Mouse (Mus musculus) cerebellum, adult 2 months (tissue): ENCODE measurements around the gene Ccr7. TPM values are rescaled to one million over a fixed set of nuclear protein-coding genes. Genes with fewer than 3 reads are reported as not detected.

Source experiments
- DNase-seq, 2 experiments: peaks; one replicate each; pipeline ENCODE4 v3.0.0; 2021
- H3K27ac ChIP-seq: fragments of 200-500 bp; 2 replicates; pipeline ENCODE4 v1.5.1; 2012; ENCODE audit warnings: low read length, control low read depth, inconsistent platforms; ENCODE audit not compliant: insufficient read depth
- H3K27me3 ChIP-seq: fragments of 200-500 bp; 2 replicates; pipeline ENCODE4 v1.6.1; 2012; ENCODE audit warnings: inconsistent platforms, mild to moderate bottlenecking, low read length, moderate library complexity; ENCODE audit not compliant: control insufficient read depth, insufficient read depth
- H3K4me1 ChIP-seq: fragments of 200-500 bp; 2 replicates; pipeline ENCODE4 v1.6.1; 2011; ENCODE audit warnings: low read length; ENCODE audit not compliant: control insufficient read depth, insufficient read depth
- H3K4me3 ChIP-seq: fragments of 200-500 bp; replicated peaks from 2 replicates; pipeline ENCODE3; 2011; ENCODE audit warnings: mild to moderate bottlenecking, low read depth, low read length, control low read depth; ENCODE audit not compliant: insufficient read depth
- CTCF ChIP-seq: fragments of 200-500 bp; IDR thresholded peaks from 2 replicates; pipeline ENCODE4 v1.5.1; 2011; ENCODE audit warnings: low read depth, mild to moderate bottlenecking, control low read depth, low read length, moderate library complexity, borderline replicate concordance; ENCODE audit not compliant: insufficient read depth
- POLR2A ChIP-seq: fragments of 200-500 bp; IDR thresholded peaks from 2 replicates; pipeline ENCODE4 v1.6.1; 2011; ENCODE audit warnings: low read length, control low read depth, borderline replicate concordance; ENCODE audit not compliant: insufficient read depth
- WGBS: fragments of 180-500 bp; shearing (Covaris S2); methylation state at CpG from one replicate; pipeline ENCODE4 v1.1.7; 2018; 5-methylcytosine and 5-hydroxymethylcytosine counted together
- polyA plus RNA-seq: library from polyadenylated mRNA; depleted of rRNA; stranded (reverse); fragments of >200 nt; gene quantifications from 2 replicates; pipeline ENCODE4 v1.2.3, GENCODE M21; 2012

Gene Ccr7
- polyA plus RNA-seq, 1 experiment, result 0.11 TPM

DNA sequence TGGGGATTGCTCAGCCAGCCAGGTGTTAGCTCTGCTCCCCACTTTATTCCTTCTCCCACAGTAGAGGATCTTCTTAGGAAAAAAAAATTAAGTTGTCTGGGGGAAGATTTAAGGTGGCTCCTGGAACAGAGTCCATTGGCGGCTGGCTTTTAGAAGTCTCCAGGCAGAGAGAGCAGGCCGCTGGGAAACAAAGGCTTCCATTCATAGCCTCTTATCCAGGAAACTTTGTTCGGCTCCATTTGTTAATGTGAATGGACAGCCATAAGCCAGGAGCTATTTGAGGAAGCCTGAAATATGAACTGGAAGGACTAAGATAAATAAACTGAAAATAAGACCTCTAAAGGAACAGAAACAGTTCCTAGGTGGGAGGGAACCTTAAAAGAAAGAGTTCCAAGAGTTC lies 41.8 kb downstream of the Ccr7 start:
- Histone ChIP-seq H3K4me3 (no peak overlapping the region), H3K27me3 (no peaks in the 10 kb centered on the region), H3K4me1 (no peaks in the 10 kb centered on the region), H3K27ac (no peak overlapping the region)
- no peak for DNase-seq
- TF ChIP-seq POLR2A (no peak), CTCF (no peak)
- 12% methylated on average over 3 of the region's 3 CpGs for WGBS

- Histone ChIP-seq H3K4me1 (no peaks in the 10 kb centered on the region), H3K27me3 (no peaks in the 10 kb centered on the region), H3K27ac (no peak overlapping the region), H3K4me3 (no peak overlapping the region)
- no peak for DNase-seq
- no peak for TF ChIP-seq CTCF
- TF ChIP-seq POLR2A, result no peak
- WGBS, result 28% methylated on average over 5 of the region's 5 CpGs
Measured at GRCm38 (mm10) chr11:99112700-99113099, 42.2 kb downstream of the Ccr7 start.

GRCm38 (mm10) chr11:99111631-99112030 lies 43.2 kb downstream of the Ccr7 start:
- DNase-seq, result no peak
- H3K4me3 ChIP-seq, result no peak overlapping the region
- TF ChIP-seq CTCF, result no peak
- TF ChIP-seq POLR2A, result no peak
- WGBS, result 91% methylated on average over 7 of the region's 7 CpGs
- H3K27ac ChIP-seq, result no peak overlapping the region
- no peaks in the 10 kb centered on the region for H3K27me3 ChIP-seq
- H3K4me1 ChIP-seq, result no peaks in the 10 kb centered on the region

GRCm38 (mm10) chr11:99111155-99111554 lies 43.7 kb downstream of the Ccr7 start:
- Histone ChIP-seq H3K4me1 (no peaks in the 10 kb centered on the region), H3K4me3 (no peak overlapping the region), H3K27me3 (no peaks in the 10 kb centered on the region), H3K27ac (no peak overlapping the region)
- WGBS, result 55% methylated on average over 11 of the region's 11 CpGs
- DNase-seq, result no peak
- TF ChIP-seq CTCF (no peak), POLR2A (no peak)

DNA sequence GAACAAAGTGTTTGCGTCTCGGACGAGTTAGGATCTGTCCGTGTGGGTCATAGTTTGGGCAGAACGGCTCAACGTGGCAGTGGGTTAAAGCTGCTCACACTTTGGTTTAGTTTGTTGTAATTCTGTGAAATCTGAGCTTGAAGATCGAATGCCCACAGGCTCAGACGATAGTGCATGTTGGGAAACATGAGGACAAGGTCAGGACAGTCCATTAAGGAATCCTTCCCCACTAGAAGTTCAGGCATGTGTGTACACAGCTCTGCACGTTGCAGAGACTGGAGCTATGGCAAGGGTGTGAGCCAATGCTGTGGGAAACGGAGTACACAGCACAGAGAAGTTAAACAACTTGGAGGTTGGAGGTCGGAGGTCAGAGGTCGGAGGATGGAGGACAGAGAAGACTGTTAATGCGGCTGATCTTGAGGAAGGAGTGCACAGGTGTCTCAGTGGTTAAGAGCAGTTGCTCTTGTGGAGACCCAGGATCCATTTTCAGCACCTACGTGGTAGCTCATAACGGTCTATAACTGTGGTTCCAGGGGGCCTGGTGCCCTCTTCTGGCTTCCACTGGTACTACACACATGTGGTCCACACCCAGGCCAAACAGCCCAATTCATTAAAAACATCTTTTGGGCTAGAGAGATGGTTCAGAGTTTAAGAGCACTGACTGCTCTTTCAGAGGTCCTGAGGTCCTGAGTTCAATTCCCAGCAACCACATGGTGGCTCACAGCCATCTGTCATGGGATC lies 44.3 kb downstream of the Ccr7 start:
- Histone ChIP-seq H3K4me3 (no peak overlapping the region), H3K27ac (no peak overlapping the region), H3K4me1 (no peaks in the 10 kb centered on the region), H3K27me3 (no peaks in the 10 kb centered on the region)
- no peak for DNase-seq
- 83% methylated on average over 15 of the region's 15 CpGs for WGBS
- TF ChIP-seq POLR2A (no peak), CTCF (peak; percentile 15; the same call in 1 of the 2 replicates)

DNA sequence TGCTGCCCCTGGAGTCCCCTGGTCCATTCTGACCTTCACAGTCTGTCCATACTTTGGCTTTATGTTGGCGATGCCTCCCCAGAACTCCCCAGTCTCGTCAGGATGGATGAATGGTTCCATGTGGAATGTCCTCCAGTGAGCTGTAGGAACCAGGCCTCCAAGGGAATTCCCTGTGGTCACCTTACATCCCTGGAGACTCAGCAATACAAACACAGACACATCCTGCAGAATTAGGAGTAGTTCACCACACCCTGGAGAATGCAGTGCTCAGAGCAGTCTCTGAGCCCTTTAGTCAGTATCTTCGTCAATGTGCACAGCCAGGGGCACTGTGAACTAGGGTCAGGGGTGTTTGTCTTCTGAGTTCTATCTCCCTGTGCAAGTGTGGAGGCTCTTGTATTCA lies 46.6 kb downstream of the Ccr7 start:
- DNase-seq, result no peak
- H3K4me1 ChIP-seq, result no peaks in the 10 kb centered on the region
- 71% methylated on average over 3 of the region's 3 CpGs for WGBS
- no peak overlapping the region for H3K4me3 ChIP-seq
- no peak overlapping the region for H3K27ac ChIP-seq
- TF ChIP-seq CTCF, result no peak
- no peak for TF ChIP-seq POLR2A
- H3K27me3 ChIP-seq, result no peaks in the 10 kb centered on the region

GRCm38 (mm10) chr11:99105981-99106726 lies 48.7 kb downstream of the Ccr7 start:
- Histone ChIP-seq H3K4me1 (no peaks in the 10 kb centered on the region; the same call in 1 of the 2 replicates), H3K27ac (no peak overlapping the region), H3K4me3 (no peak overlapping the region), H3K27me3 (no peaks in the 10 kb centered on the region)
- no peak for DNase-seq
- 75% methylated on average over 12 of the region's 12 CpGs for WGBS
- TF ChIP-seq CTCF (no peak), POLR2A (no peak)

DNA sequence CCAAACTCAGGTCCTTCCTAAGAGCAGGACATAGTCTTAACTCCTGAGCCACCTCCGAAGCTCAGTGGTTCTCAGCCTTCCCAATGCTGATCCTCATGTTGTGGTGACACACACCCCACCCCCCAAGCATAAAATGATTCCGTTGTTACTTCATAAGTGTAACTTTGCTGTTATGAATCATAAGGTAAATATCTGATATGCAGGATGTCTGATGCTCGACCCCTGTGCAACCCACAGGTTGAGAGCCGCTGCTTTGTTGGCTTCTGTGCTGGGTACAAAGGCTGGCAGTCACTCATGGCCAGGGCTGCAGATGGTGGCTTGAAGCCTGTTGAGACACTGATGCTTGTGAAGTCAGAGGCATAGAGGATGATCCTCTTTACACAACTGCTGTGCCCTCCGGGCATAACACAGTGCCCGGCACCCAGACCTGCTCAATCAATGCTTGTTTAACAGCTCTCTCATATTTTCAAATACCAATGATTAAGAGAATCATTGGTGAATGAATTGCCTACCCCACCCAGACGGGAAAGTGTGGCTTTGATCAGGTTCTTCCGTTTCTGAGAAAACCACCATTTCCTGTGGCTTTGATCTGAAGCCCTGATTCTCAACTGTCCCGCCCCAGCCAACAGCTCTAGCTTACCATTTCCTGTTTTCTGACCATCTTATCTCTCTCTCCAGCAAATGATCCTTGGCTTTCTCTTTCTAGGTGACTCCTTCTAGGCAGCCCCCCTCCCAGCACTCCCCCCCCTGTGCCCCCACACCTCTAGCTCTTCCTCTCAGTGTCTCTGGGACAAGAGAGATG lies 50.1 kb downstream of the Ccr7 start:
- Histone ChIP-seq H3K4me1 (no peaks in the 10 kb centered on the region; the same call in 1 of the 2 replicates), H3K4me3 (no peak overlapping the region), H3K27ac (no peak overlapping the region), H3K27me3 (no peaks in the 10 kb centered on the region)
- TF ChIP-seq POLR2A, result no peak
- TF ChIP-seq CTCF, result no peak
- no peak for DNase-seq
- 65% methylated on average over 9 of the region's 9 CpGs for WGBS
